Mouse (Mus musculus) MEL (cell line): ENCODE data around the gene Rab22a.

Source experiments
- CHD1 ChIP-seq: IDR thresholded peaks from 2 replicates; pipeline ENCODE4 v1.6.1; 2012; ENCODE audit warnings: low read depth, mild to moderate bottlenecking, inconsistent platforms, low read length, improper control_type of control experiment
- CHD2 ChIP-seq: IDR thresholded peaks from 2 replicates; pipeline ENCODE4 v1.6.1; 2011; ENCODE audit warnings: low read length, improper control_type of control experiment
- CTCF ChIP-seq, 3 experiments: IDR thresholded peaks in 2 of 3; conservative IDR thresholded peaks in 1 of 3; 2 replicates each; pipeline ENCODE4 v1.5.1; 2011 to 2012; ENCODE audit warnings: low read length in 3 of 3, low read depth in 2 of 3, mild to moderate bottlenecking in 2 of 3, improper control_type of control experiment in 1 of 3, inconsistent platforms in 1 of 3, mixed read lengths in 1 of 3, moderate library complexity in 1 of 3; ENCODE audit not compliant: control insufficient read depth in 1 of 3, insufficient read depth in 1 of 3, poor library complexity in 1 of 3, severe bottlenecking in 1 of 3
- E2F4 ChIP-seq: IDR thresholded peaks from 2 replicates; pipeline ENCODE4 v1.6.1; 2011; ENCODE audit warnings: low read depth, low read length, improper control_type of control experiment, borderline replicate concordance
- EP300 ChIP-seq, 2 experiments: IDR thresholded peaks; 2 replicates each; pipeline ENCODE4 v1.6.1; 2011; ENCODE audit warnings: improper control_type of control experiment in 2 of 2, low read length in 2 of 2, low read depth in 1 of 2, mild to moderate bottlenecking in 1 of 2
- HCFC1 ChIP-seq: IDR thresholded peaks from 2 replicates; pipeline ENCODE4 v1.6.1; 2012; ENCODE audit warnings: low read depth, mild to moderate bottlenecking, inconsistent platforms, low read length, improper control_type of control experiment, moderate library complexity
- MEF2A ChIP-seq: IDR thresholded peaks from 2 replicates; pipeline ENCODE4 v1.6.1; 2014; ENCODE audit warnings: low read depth, mild to moderate bottlenecking, inconsistent platforms, low read length, improper control_type of control experiment; ENCODE audit not compliant: poor library complexity, insufficient replicate concordance, severe bottlenecking; ENCODE audit errors: extremely low read depth
- MXI1 ChIP-seq: IDR thresholded peaks from 2 replicates; pipeline ENCODE4 v1.6.1; 2011; ENCODE audit warnings: mild to moderate bottlenecking, low read depth, low read length, improper control_type of control experiment
- POLR2A ChIP-seq, 2 experiments: IDR thresholded peaks; 2 replicates each; pipeline ENCODE4 v1.6.1; 2011 to 2012; ENCODE audit warnings: low read length in 2 of 2, mild to moderate bottlenecking in 2 of 2, control low read depth in 1 of 2, improper control_type of control experiment in 1 of 2, low read depth in 1 of 2, moderate library complexity in 1 of 2; ENCODE audit not compliant: control insufficient read depth in 1 of 2, insufficient read depth in 1 of 2, poor library complexity in 1 of 2
- POLR2AphosphoS5 ChIP-seq: IDR thresholded peaks from 2 replicates; pipeline ENCODE4 v1.6.1; 2012; ENCODE audit warnings: low read depth, borderline replicate concordance, mild to moderate bottlenecking, inconsistent platforms, low read length, moderate library complexity, mixed read lengths
- SIN3A ChIP-seq: IDR thresholded peaks from 2 replicates; pipeline ENCODE4 v1.6.1; 2012; ENCODE audit warnings: low read length, improper control_type of control experiment, inconsistent platforms
- TCF12 ChIP-seq: IDR thresholded peaks from 2 replicates; pipeline ENCODE4 v1.6.1; 2014; ENCODE audit warnings: low read depth, mild to moderate bottlenecking, inconsistent platforms, low read length, improper control_type of control experiment, moderate library complexity
- ZMIZ1 ChIP-seq: IDR thresholded peaks from 2 replicates; pipeline ENCODE4 v1.6.1; 2012; ENCODE audit warnings: low read depth, mild to moderate bottlenecking, inconsistent platforms, low read length, improper control_type of control experiment, moderate library complexity

- TF ChIP-seq CTCF (IDR thresholded peaks at IDR 0.05 in 2 of 3, conservative IDR thresholded peaks at IDR 0.05 in 1 of 3; ENCODE audit: control insufficient read depth in 1 of 3, insufficient read depth in 1 of 3, low read depth in 2 of 3, low read length in 3 of 3, poor library complexity in 1 of 3, severe bottlenecking in 1 of 3), result no peak
- no peak for TF ChIP-seq EP300 (IDR thresholded peaks at IDR 0.05; ENCODE audit: low read depth in 1 of 2, low read length in 2 of 2)
- TF ChIP-seq HCFC1, result no peak
- TF ChIP-seq MEF2A, result no peak
- TF ChIP-seq POLR2A (IDR thresholded peaks at IDR 0.05; ENCODE audit: control insufficient read depth in 1 of 2, insufficient read depth in 1 of 2, low read depth in 1 of 2, low read length in 2 of 2, poor library complexity in 1 of 2), result no peak
- no peak for TF ChIP-seq CHD2
- TF ChIP-seq POLR2AphosphoS5, result no peak
- no peak for TF ChIP-seq TCF12
- no peak for TF ChIP-seq CHD1
- no peak for TF ChIP-seq ZMIZ1
- TF ChIP-seq E2F4, result no peak
- TF ChIP-seq SIN3A, result no peak
- no peak for TF ChIP-seq MXI1
These were observed 57.4 kb downstream of the Rab22a start for GRCm38 (mm10) chr2:173716966-173717365.
